Mouse (Mus musculus) stomach, postnatal 0 days (tissue): ENCODE measurements around the gene Ipmk.

Source experiments
- CTCF ChIP-seq: IDR thresholded peaks from 2 replicates; pipeline ENCODE4 v1.5.1; 2016; ENCODE audit warnings: antibody characterized with exemption, low read depth, mild to moderate bottlenecking, moderate library complexity
- EP300 ChIP-seq: optimal IDR thresholded peaks from 2 replicates; pipeline ENCODE3; 2016; ENCODE audit warnings: antibody characterized with exemption

DNA sequence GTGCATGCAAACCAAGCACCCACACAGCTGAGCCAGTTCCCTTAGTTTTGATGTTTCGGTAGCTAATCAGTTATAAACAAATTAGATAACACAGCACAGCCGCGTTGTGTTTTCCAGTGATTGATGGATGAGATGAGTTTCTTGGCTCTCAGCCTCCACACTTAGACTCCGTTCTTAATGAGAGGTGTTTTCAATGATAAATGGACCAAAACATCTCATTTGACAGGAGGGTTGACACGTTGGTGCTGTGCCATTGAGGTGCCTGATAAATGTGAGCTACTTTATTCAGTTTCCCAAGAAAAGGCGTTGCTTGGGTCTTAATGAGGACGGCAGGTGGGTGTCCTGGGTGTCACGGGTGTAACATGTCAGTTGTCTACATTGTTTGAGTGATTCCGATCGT lies 79.8 kb downstream of the Ipmk start:
- TF ChIP-seq EP300 = no peak
- no peak for TF ChIP-seq CTCF
